Mouse (Mus musculus): ENCODE data around the gene Ptrh2. TPM values are rescaled to one million over a fixed set of nuclear protein-coding genes. Genes with fewer than 3 reads are reported as not detected.
A peak's percentile ranks its signal among the peaks of the same experiment; 100 is the strongest.

The Ptrh2 gene
- polyA plus RNA-seq, 1 experiment from 2014 or later: 16.2 TPM

- ATAC-seq: peak; percentile 24
- POLR2A ChIA-PET: interaction anchor here (0.7 to 10.9 kb wide), 7 partner anchors 15 to 106 kb away, joined by 3 to 258 read pairs (median 4); no protein-coding TSS in a partner anchor
- in situ Hi-C loops (cut with MboI; ENCODE audit: low pct_unique_long_range_greater_than_20kb): loop anchor here (25.0 kb wide), 1 partner anchor 438 kb away; the partner anchor contains the start of gene Brip1
- DNase-seq (ENCODE audit: low read depth, low spot score): peak; percentile 89
- TF ChIP-seq CTCF (IDR thresholded peaks at IDR 0.05): no peak
- CTCF ChIA-PET: interaction anchor here (1.5 to 9.6 kb wide), 6 partner anchors 10 to 186 kb away, joined by 3 to 228 read pairs (median 18); no protein-coding TSS in a partner anchor
- no peaks in the 10 kb centered on the region for H3K27me3 ChIP-seq
Measured at GRCm38 (mm10) chr11:86650676-86651075, 33.1 kb upstream of the Ptrh2 start.

- TF ChIP-seq CTCF (IDR thresholded peaks at IDR 0.05): no peak
- in situ Hi-C loops (cut with MboI; ENCODE audit: low pct_unique_long_range_greater_than_20kb): loop anchor here (25.0 kb wide), 1 partner anchor 440 kb away; the partner anchor contains the start of gene Brip1
- no peaks in the 10 kb centered on the region for H3K27me3 ChIP-seq
- POLR2A ChIA-PET: interaction anchor here (0.8 to 10.9 kb wide), 11 partner anchors 11 to 82 kb away, joined by 3 to 258 read pairs (median 4); partner anchors contain the start of gene Vmp1
- ATAC-seq: peak; percentile 51
- CTCF ChIA-PET: interaction anchor here (0.9 to 9.6 kb wide), 14 partner anchors 15 to 109 kb away, joined by 3 to 228 read pairs (median 6); partner anchors contain the start of genes Rps6kb1 and Tubd1
- peak; percentile 64 for DNase-seq (ENCODE audit: low read depth, low spot score)
Measured at GRCm38 (mm10) chr11:86652578-86652979, 31.2 kb upstream of the Ptrh2 start.

- DNase-seq (ENCODE audit: low read depth, low spot score): peak; percentile 60
- peak; percentile 83 for TF ChIP-seq CTCF (IDR thresholded peaks at IDR 0.05)
- ATAC-seq: no peak
- no peaks in the 10 kb centered on the region for H3K27me3 ChIP-seq
- in situ Hi-C loops (cut with MboI; ENCODE audit: low pct_unique_long_range_greater_than_20kb): loop anchor here (25.0 kb wide), 1 partner anchor 441 kb away; the partner anchor contains the start of gene Brip1
- CTCF ChIA-PET: interaction anchor here (0.6 to 9.6 kb wide), 22 partner anchors 9 to 365 kb away, joined by 3 to 228 read pairs (median 4); partner anchors contain the start of genes Rps6kb1 and Tubd1
- POLR2A ChIA-PET: interaction anchor here (1.0 to 10.9 kb wide), 9 partner anchors 10 to 357 kb away, joined by 3 to 258 read pairs (median 4); no protein-coding TSS in a partner anchor
Measured at GRCm38 (mm10) chr11:86653446-86653845, 30.3 kb upstream of the Ptrh2 start.

- in situ Hi-C loops (cut with MboI; ENCODE audit: low pct_unique_long_range_greater_than_20kb): loop anchor here (25.0 kb wide), 1 partner anchor 442 kb away; the partner anchor contains the start of gene Brip1
- ATAC-seq (no peak), DNase-seq (ENCODE audit: low read depth, low spot score) (no peak)
- ChIA-PET POLR2A (interaction anchor here (1.1 to 10.9 kb wide), 4 partner anchors 71 to 357 kb away, joined by 3 to 258 read pairs (median 12); no protein-coding TSS in a partner anchor), CTCF (interaction anchor here (0.6 to 9.6 kb wide), 19 partner anchors 8 to 364 kb away, joined by 3 to 228 read pairs (median 5); partner anchors contain the start of genes Rps6kb1 and Tubd1)
- H3K27me3 ChIP-seq: no peaks in the 10 kb centered on the region
- no peak for TF ChIP-seq CTCF (IDR thresholded peaks at IDR 0.05)
Measured at GRCm38 (mm10) chr11:86654096-86654495, 29.7 kb upstream of the Ptrh2 start.

- POLR2A ChIA-PET: interaction anchor here (0.9 to 10.9 kb wide), 2 partner anchors 72 to 81 kb away, joined by 3 to 258 read pairs; no protein-coding TSS in a partner anchor
- CTCF ChIA-PET: interaction anchor here (0.8 to 9.6 kb wide), 6 partner anchors 50 to 146 kb away, joined by 3 to 228 read pairs (median 3); no protein-coding TSS in a partner anchor
- in situ Hi-C loops (cut with MboI; ENCODE audit: low pct_unique_long_range_greater_than_20kb): loop anchor here (5.0 to 25.0 kb wide), 3 partner anchors 88 to 443 kb away; partner anchors contain the start of gene Brip1
- H3K27me3 ChIP-seq: no peaks in the 10 kb centered on the region
- peak; percentile 38 for TF ChIP-seq CTCF (IDR thresholded peaks at IDR 0.05)
- DNase-seq (ENCODE audit: low read depth, low spot score): no peak
- no peak for ATAC-seq
Measured at GRCm38 (mm10) chr11:86655671-86656070, 28.1 kb upstream of the Ptrh2 start.

- ATAC-seq (no peak), DNase-seq (ENCODE audit: low read depth, low spot score) (no peak)
- TF ChIP-seq CTCF (IDR thresholded peaks at IDR 0.05): no peak
- H3K27me3 ChIP-seq: no peaks in the 10 kb centered on the region
- in situ Hi-C loops (cut with MboI; ENCODE audit: low pct_unique_long_range_greater_than_20kb): loop anchor here (5.0 to 25.0 kb wide), 3 partner anchors 90 to 445 kb away; partner anchors contain the start of gene Brip1
- ChIA-PET CTCF (interaction anchor here (1.0 to 9.6 kb wide), 5 partner anchors 11 to 88 kb away, joined by 3 to 228 read pairs (median 4); no protein-coding TSS in a partner anchor), POLR2A (interaction anchor here (0.9 to 1.0 kb wide), 2 partner anchors 39 to 82 kb away, joined by 3 read pairs; no protein-coding TSS in a partner anchor)
Measured at GRCm38 (mm10) chr11:86656849-86657567, 26.8 kb upstream of the Ptrh2 start.

- TF ChIP-seq CTCF (IDR thresholded peaks at IDR 0.05): no peak
- DNase-seq (ENCODE audit: low read depth, low spot score): no peak
- no peaks in the 10 kb centered on the region for H3K27me3 ChIP-seq
- POLR2A ChIA-PET: interaction anchor here (0.7 kb wide), 1 partner anchor 25 kb away, joined by 3 read pairs; no protein-coding TSS in a partner anchor
- CTCF ChIA-PET: interaction anchor here (1.0 kb wide), 2 partner anchors 10 to 24 kb away, joined by 3 to 4 read pairs; no protein-coding TSS in a partner anchor
- in situ Hi-C loops (cut with MboI; ENCODE audit: low pct_unique_long_range_greater_than_20kb): loop anchor here (5.0 to 25.0 kb wide), 3 partner anchors 91 to 446 kb away; partner anchors contain the start of gene Brip1
- ATAC-seq: no peak
Measured at GRCm38 (mm10) chr11:86657863-86658262, 25.9 kb upstream of the Ptrh2 start.

- CTCF ChIA-PET: interaction anchor here (1.3 to 2.4 kb wide), 2 partner anchors 10 to 18 kb away, joined by 4 to 6 read pairs; no protein-coding TSS in a partner anchor
- in situ Hi-C loops (cut with MboI; ENCODE audit: low pct_unique_long_range_greater_than_20kb): loop anchor here (25.0 kb wide), 1 partner anchor 451 kb away; the partner anchor contains the start of gene Brip1
Measured at GRCm38 (mm10) chr11:86662986-86663895, 20.5 kb upstream of the Ptrh2 start.

GRCm38 (mm10) chr11:86663977-86664376 lies 19.8 kb upstream of the Ptrh2 start:
- TF ChIP-seq CTCF (IDR thresholded peaks at IDR 0.05): no peak
- no peaks in the 10 kb centered on the region for H3K27me3 ChIP-seq
- CTCF ChIA-PET: interaction anchor here (2.4 kb wide), 1 partner anchor 17 kb away, joined by 6 read pairs; no protein-coding TSS in a partner anchor
- in situ Hi-C loops (cut with MboI; ENCODE audit: low pct_unique_long_range_greater_than_20kb): loop anchor here (25.0 kb wide), 1 partner anchor 452 kb away; the partner anchor contains the start of gene Brip1
- POLR2A ChIA-PET: interaction anchor here (0.6 kb wide), 1 partner anchor 11 kb away, joined by 3 read pairs; no protein-coding TSS in a partner anchor
- DNase-seq (ENCODE audit: low read depth, low spot score) (no peak), ATAC-seq (no peak)

More at GRCm38 (mm10) chr11:86662986-86663895, 20.5 kb upstream of the Ptrh2 start:
- H3K27me3 ChIP-seq: no peaks in the 10 kb centered on the region
- ATAC-seq (no peak), DNase-seq (ENCODE audit: low read depth, low spot score) (no peak)
- POLR2A ChIA-PET: interaction anchor here (0.6 kb wide), 1 partner anchor 10 kb away, joined by 3 read pairs; no protein-coding TSS in a partner anchor
- no peak for TF ChIP-seq CTCF (IDR thresholded peaks at IDR 0.05)

All from Patski (cell line).